In the genomic region with DNA sequence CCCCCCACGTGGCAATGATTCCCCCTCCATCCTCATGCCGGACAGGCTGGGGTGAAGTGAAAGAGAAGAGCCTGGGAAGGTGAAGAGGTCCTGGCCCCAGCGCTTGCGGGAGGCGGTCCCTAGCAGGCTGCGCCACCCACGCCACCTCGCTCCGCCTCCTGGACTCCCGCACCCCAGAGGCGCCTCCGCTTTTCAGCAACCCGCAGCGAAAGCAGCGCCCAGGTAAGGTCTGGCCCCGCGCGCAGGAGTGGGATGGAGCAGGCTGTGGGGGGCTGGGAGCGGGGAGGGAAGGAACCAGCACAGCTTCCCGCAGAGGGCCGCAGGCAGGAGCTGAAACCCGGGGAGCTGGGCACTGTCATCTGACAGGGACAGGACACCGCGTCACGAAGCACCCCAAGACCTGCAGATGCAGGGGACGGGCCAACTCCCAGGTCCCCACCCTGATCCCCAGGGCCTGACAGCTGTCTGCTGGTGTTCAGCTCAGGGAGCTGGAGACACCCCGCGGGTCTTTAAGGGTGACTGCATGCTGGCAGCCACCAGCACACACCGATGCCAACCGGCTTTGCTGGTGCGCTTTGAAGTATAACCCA, we compare ENCODE assay signal across 9 mouse cellular contexts. TPM values are rescaled to one million over a fixed set of nuclear protein-coding genes. Genes with fewer than 3 reads are reported as not detected.
DNase-seq lines count a peak whose midpoint lies in the region; ATAC-seq and TF ChIP-seq lines count a peak whose summit lies in the region.
"Had no signal": no experiment of that assay in that cellular context is flagged by ENCODE, and none has a peak within 500 bp of the region (broad histone marks: within the 10 kb centered on the region; RNA-seq: fewer than 3 reads in every experiment).

Entpd3 (plus strand) TSS at position 157 of the 590 bp plus-strand sequence.

- H3K27me3 ChIP-seq in testis, adult 2 months (ENCODE audit: control insufficient read depth, insufficient read depth, low read length), result no peaks in the 10 kb centered on the region
- H3K27me3 ChIP-seq in heart, embryonic 15.5 days, result peaks cover 34% of the 10 kb centered on the region
- no peaks in the 10 kb centered on the region; the same call in 1 of the 2 replicates for H3K27me3 ChIP-seq in lung, postnatal 0 days (replicated peaks; ENCODE audit: insufficient read depth, low read length)

- TF ChIP-seq CTCF in testis, adult 2 months (IDR thresholded peaks at IDR 0.05; ENCODE audit: control insufficient read depth, insufficient read depth, insufficient replicate concordance, low read depth, low read length), result no peak
- TF ChIP-seq CTCF in lung, postnatal 0 days (IDR thresholded peaks at IDR 0.05), result no peak

- 1% methylated on average over 31 of the region's 31 CpGs for WGBS in heart, embryonic 15.5 days
- WGBS in lung, postnatal 0 days, result 2% methylated on average over 26 of the region's 31 CpGs

- H3K4me3 ChIP-seq in testis, adult 2 months (ENCODE audit: control insufficient read depth, low read depth, low read length), result peak within 1 kb of the TSS; percentile 16; the same call in 1 of the 2 replicates
- H3K4me3 ChIP-seq in heart, embryonic 15.5 days, result peak within 1 kb of the TSS; percentile 49
- H3K4me3 ChIP-seq in lung, postnatal 0 days (ENCODE audit: low read depth, low read length), result peak within 1 kb of the TSS; percentile 34
- H3K4me3 ChIP-seq: myocyte had no signal

- H3K36me3 ChIP-seq in testis, adult 2 months (ENCODE audit: control insufficient read depth, insufficient read depth, low read length), result no peaks in the 10 kb centered on the region
- H3K36me3 ChIP-seq in heart, embryonic 15.5 days, result no peaks in the 10 kb centered on the region
- no peaks in the 10 kb centered on the region for H3K36me3 ChIP-seq in lung, postnatal 0 days (ENCODE audit: insufficient read depth, low read length)

- DNase-seq in testis, postnatal 14 days (ENCODE audit: low spot score), result no peak
- peak; percentile 6 for DNase-seq in cerebellum, adult 9-11 months
- peak; percentile 24 to 42 for DNase-seq in kidney, postnatal 4 days
- DNase-seq in lung, postnatal 0 days (ENCODE audit: low spot score), result peak; percentile 53
- peak; percentile 41 for DNase-seq in right cerebral cortex, postnatal 14 days
- DNase-seq in adipocyte (ENCODE audit: low spot score), result no peak

- peak within 1 kb of the TSS; percentile 91 for H3K4me2 ChIP-seq in heart, embryonic 15.5 days
- peak within 1 kb of the TSS; percentile 80 for H3K4me2 ChIP-seq in lung, postnatal 0 days (replicated peaks; ENCODE audit: low read depth, low read length)

- H3K27ac ChIP-seq in testis, adult 2 months (ENCODE audit: control insufficient read depth, insufficient read depth, low read depth, low read length), result no peak within 1 kb of the TSS
- H3K27ac ChIP-seq in heart, embryonic 15.5 days, result no peak within 1 kb of the TSS
- no peak within 1 kb of the TSS for H3K27ac ChIP-seq in lung, postnatal 0 days (ENCODE audit: low read length)

- no peak for ATAC-seq in heart, embryonic 15.5 days (replicated peaks; ENCODE audit: insufficient number of reproducible peaks, insufficient read depth, low FRiP score, low read depth)
- no peak for ATAC-seq in lung, postnatal 0 days

- peak within 1 kb of the TSS; percentile 38 for H3K9ac ChIP-seq in heart, embryonic 15.5 days
- H3K9ac ChIP-seq in lung, postnatal 0 days (replicated peaks; ENCODE audit: low read depth), result 0 out of 2 replicates have a peak within 1 kb of the TSS, but pooled peaks have one; percentile 6

- no peaks in the 10 kb centered on the region for H3K9me3 ChIP-seq in heart, embryonic 15.5 days (replicated peaks)
- H3K9me3 ChIP-seq in lung, postnatal 0 days (ENCODE audit: low read length), result no peaks in the 10 kb centered on the region

- H3K4me1 ChIP-seq in testis, adult 2 months (ENCODE audit: control insufficient read depth, insufficient read depth, low read length), result peaks cover 6% of the 10 kb centered on the region; the same call in 1 of the 2 replicates
- peaks cover 9% of the 10 kb centered on the region for H3K4me1 ChIP-seq in heart, embryonic 15.5 days (replicated peaks)
- H3K4me1 ChIP-seq in lung, postnatal 0 days (ENCODE audit: insufficient read depth, low read depth, low read length), result no peaks in the 10 kb centered on the region; the same call in 1 of the 2 replicates

- no peak for TF ChIP-seq EP300 in lung, postnatal 0 days (IDR thresholded peaks at IDR 0.05)

- TF ChIP-seq POLR2A in testis, adult 2 months (IDR thresholded peaks at IDR 0.05; ENCODE audit: control insufficient read depth, low read depth, low read length), result no peak

RNA-seq across cellular contexts. Expression of gene Entpd3, which starts in this region (rescaled TPM):
- 0.06 and 0.19 TPM in 2 replicates for polyA plus RNA-seq in testis, adult 2 months (2012; rRNA removed)
- polyA plus RNA-seq in heart, embryonic 15.5 days (2015; fragmentation: Nextera tagmentation; extraction: Ambion mirVana), result 0.23 and 0.77 TPM in 2 replicates
- 3.6 and 4.1 TPM in 2 replicates for polyA plus RNA-seq in lung, postnatal 0 days (2015; fragmentation: Nextera tagmentation; extraction: Ambion mirVana)

Comparison
In these comparisons a context has a peak if more than half of its experiments do, and no peak if none do; other contexts are left out.
1. DNase-seq: peak in cerebellum, adult 9-11 months (single experiment), kidney, postnatal 4 days (2 of 2), lung, postnatal 0 days (single experiment) and right cerebral cortex, postnatal 14 days (single experiment); none in testis, postnatal 14 days (single experiment) and adipocyte (single experiment).
2. Peak in every context shown above with its lines, with median percentiles within 50 percentile points of each other: H3K4me3 ChIP-seq.